Mouse (Mus musculus) fibroblast of lung, adult 2 months (primary cell): Measurements from ENCODE around the gene Gm49450.

Experiments used
- DNase-seq: peaks from one replicate; pipeline ENCODE4 v3.0.0-alpha.2; 2011; ENCODE audit warnings: low read depth

Gene Gm49450

DNA sequence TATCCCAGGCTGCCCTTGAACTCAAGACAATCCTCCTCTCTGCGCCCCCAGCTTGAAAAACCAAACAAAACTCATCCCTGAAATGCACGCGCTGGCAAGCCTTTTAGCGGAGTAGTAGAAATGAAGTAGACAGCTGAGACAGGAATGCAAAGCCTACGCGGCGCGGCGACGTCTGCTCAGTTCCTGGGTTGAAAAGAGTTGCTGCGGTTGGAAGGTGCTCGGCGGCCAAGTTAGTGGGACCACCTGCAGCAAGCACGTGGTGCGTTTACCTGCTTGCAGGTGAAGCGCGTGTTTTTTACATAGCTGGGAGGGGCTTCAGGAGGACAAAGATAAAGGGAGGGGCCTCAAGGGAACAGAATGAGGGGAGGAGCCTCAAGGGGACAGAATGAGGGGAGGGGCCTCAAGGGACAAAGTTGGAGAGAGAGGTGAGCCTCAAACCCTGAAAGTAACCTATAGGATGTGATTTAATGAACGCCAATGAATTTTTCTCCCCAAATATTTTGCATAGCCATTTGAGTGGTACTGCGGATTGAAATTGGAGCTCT is 62.1 kb downstream of the Gm49450 start:
- DNase-seq, result no peak

DNA sequence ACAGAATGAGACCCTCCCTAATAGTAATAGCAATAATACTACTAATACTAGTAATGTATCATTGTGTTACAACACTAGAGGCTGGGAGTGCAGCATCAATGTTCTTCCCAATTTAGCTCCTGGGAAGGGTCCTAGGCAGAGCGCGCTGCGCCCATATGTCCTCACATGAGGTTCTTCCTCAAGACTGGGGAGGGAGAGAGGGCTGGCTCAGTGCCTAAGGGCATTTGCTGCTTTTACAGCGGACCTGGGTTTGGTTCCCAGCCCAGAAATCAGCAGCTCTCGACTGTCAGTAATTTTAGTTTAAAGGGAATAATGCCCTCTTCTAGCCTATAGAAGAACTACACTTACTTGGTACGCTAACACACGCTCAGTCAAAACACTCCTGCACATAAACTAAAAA is 65.8 kb downstream of the Gm49450 start:
- no peak for DNase-seq

- no peak for DNase-seq
Observed at GRCm38 (mm10) chr15:98886667-98887387, 66.5 kb downstream of the Gm49450 start.

DNA sequence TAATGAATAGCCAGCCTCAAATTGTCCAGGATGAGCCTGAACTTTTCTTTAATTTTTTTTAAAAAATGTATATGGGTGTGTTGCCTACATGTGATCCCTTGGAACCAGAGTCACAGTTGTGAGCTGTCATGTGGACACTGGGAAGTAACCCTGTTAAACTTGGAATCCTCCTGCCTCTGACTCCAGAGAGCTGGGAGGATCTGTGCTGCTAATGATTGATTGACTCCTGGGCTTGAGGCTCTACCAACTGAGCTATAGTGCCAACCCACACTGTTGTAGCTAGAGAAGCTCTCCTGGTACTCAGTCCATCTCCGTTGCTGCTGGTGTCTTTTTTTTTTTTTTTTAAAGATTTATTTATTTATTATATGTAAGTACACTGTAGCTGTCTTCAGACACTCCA is 69.2 kb downstream of the Gm49450 start:
- no peak for DNase-seq

- DNase-seq, result no peak
Observed at GRCm38 (mm10) chr15:98883661-98884060, 69.7 kb downstream of the Gm49450 start.
